ENCODE assay signal across 8 mouse cellular contexts in the genomic region with DNA sequence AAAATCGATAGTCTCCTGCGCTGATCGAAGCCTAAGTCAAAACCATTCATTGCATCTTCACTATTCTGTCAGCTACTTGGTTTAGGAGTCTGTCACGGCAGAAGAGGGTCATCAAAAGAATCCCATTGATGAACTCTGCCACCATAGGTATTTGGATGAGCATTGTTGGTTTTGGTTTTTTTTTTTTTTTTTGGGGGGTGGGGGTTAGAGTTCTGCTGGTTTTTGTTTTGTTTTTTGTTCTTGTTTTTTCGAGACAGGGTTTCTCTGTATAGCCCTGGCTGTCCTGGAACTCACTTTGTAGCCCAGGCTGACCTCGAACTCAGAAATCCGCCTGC. TPM values are rescaled to one million over a fixed set of nuclear protein-coding genes. Genes with fewer than 3 reads are reported as not detected.
DNase-seq lines count a peak whose midpoint lies in the region; ATAC-seq and TF ChIP-seq lines count a peak whose summit lies in the region.

No protein-coding gene starts in this region.

- no peaks in the 10 kb centered on the region for H3K36me3 ChIP-seq in embryonic facial prominence, embryonic 12.5 days
- H3K36me3 ChIP-seq in intestine, embryonic 15.5 days, result no peaks in the 10 kb centered on the region
- H3K36me3 ChIP-seq in neural tube, embryonic 12.5 days, result no peaks in the 10 kb centered on the region

- TF ChIP-seq CTCF in layer of hippocampus, adult 2 months (conservative IDR thresholded peaks at IDR 0.05), result no peak

- ATAC-seq in embryonic facial prominence, embryonic 12.5 days (ENCODE audit: insufficient number of reproducible peaks, insufficient read depth, low FRiP score, low TSS enrichment), result 0 out of 2 replicates have a peak, but pooled peaks have one; percentile 5
- ATAC-seq in intestine, embryonic 15.5 days, result peak; percentile 19
- ATAC-seq in neural tube, embryonic 12.5 days (ENCODE audit: low FRiP score, low read depth), result peak; percentile 25

- H3K27me3 ChIP-seq in embryonic facial prominence, embryonic 12.5 days, result no peaks in the 10 kb centered on the region
- H3K27me3 ChIP-seq in intestine, embryonic 15.5 days (replicated peaks), result no peaks in the 10 kb centered on the region
- H3K27me3 ChIP-seq in neural tube, embryonic 12.5 days (replicated peaks), result no peaks in the 10 kb centered on the region

- H3K4me3 ChIP-seq in layer of hippocampus, adult 2 months, result peak overlapping the region; percentile 92
- peak overlapping the region; percentile 99 for H3K4me3 ChIP-seq in embryonic facial prominence, embryonic 12.5 days
- peak overlapping the region; percentile 94 for H3K4me3 ChIP-seq in intestine, embryonic 15.5 days (replicated peaks)
- peak overlapping the region; percentile 100 for H3K4me3 ChIP-seq in neural tube, embryonic 12.5 days

- H3K27ac ChIP-seq in layer of hippocampus, adult 2 months, result peak overlapping the region; percentile 79
- H3K27ac ChIP-seq in embryonic facial prominence, embryonic 12.5 days, result no peak overlapping the region
- no peak overlapping the region for H3K27ac ChIP-seq in intestine, embryonic 15.5 days
- H3K27ac ChIP-seq in neural tube, embryonic 12.5 days, result no peak overlapping the region

- H3K9me3 ChIP-seq in embryonic facial prominence, embryonic 12.5 days, result no peaks in the 10 kb centered on the region
- no peaks in the 10 kb centered on the region for H3K9me3 ChIP-seq in intestine, embryonic 15.5 days
- H3K9me3 ChIP-seq in neural tube, embryonic 12.5 days, result no peaks in the 10 kb centered on the region

- H3K4me2 ChIP-seq in embryonic facial prominence, embryonic 12.5 days (replicated peaks), result peak overlapping the region; percentile 42
- H3K4me2 ChIP-seq in intestine, embryonic 15.5 days (replicated peaks), result peak overlapping the region; percentile 63
- peak overlapping the region; percentile 73 for H3K4me2 ChIP-seq in neural tube, embryonic 12.5 days (replicated peaks)

- 27% methylated on average over 7 of the region's 7 CpGs for WGBS in embryonic facial prominence, embryonic 12.5 days
- WGBS in intestine, embryonic 15.5 days, result 26% methylated on average over 7 of the region's 7 CpGs
- 27% methylated on average over 7 of the region's 7 CpGs for WGBS in neural tube, embryonic 12.5 days

- H3K4me1 ChIP-seq in embryonic facial prominence, embryonic 12.5 days, result no peaks in the 10 kb centered on the region
- 0 out of 2 replicates have a peak, but pooled peaks cover 3% of the 10 kb centered on the region for H3K4me1 ChIP-seq in intestine, embryonic 15.5 days (replicated peaks)
- peaks cover 5% of the 10 kb centered on the region; the same call in 1 of the 2 replicates for H3K4me1 ChIP-seq in neural tube, embryonic 12.5 days

- DNase-seq in layer of hippocampus, adult 2 months (ENCODE audit: low spot score in 2 of 2), result no peak
- no peak for DNase-seq in layer of hippocampus, adult 9-10 months (ENCODE audit: low spot score)
- DNase-seq in right cerebral cortex, postnatal 36 days (ENCODE audit: low spot score in 2 of 2), result no peak
- DNase-seq in frontal cortex, postnatal 25 days (ENCODE audit: low spot score in 2 of 2), result no peak
- no peak for DNase-seq in thymus, postnatal 0 days (ENCODE audit: low spot score)

- H3K9ac ChIP-seq in embryonic facial prominence, embryonic 12.5 days, result no peak overlapping the region
- H3K9ac ChIP-seq in intestine, embryonic 15.5 days, result no peak overlapping the region; the same call in 1 of the 2 replicates
- H3K9ac ChIP-seq in neural tube, embryonic 12.5 days, result no peak overlapping the region

RNA-seq across cellular contexts. Expression of a gene that starts 0.3 kb away (rescaled TPM):
- 10 to 100 TPM; 62.1 to 62.3 TPM for total RNA-seq in layer of hippocampus, adult 2 months (2021)
- 56.5 and 59.6 TPM in 2 replicates for polyA plus RNA-seq in embryonic facial prominence, embryonic 12.5 days (2016; fragmentation: Nextera tagmentation; extraction: Ambion mirVana)
- polyA plus RNA-seq in intestine, embryonic 15.5 days (2015; fragmentation: Nextera tagmentation; extraction: Ambion mirVana), result 44.2 and 47.6 TPM in 2 replicates
- polyA plus RNA-seq in neural tube, embryonic 12.5 days (2016; fragmentation: Nextera tagmentation; extraction: Ambion mirVana), result 52.9 and 55.9 TPM in 2 replicates
- polyA plus RNA-seq in thymus, postnatal 0 days (2015; fragmentation: Nextera tagmentation; extraction: Ambion mirVana), result 38.0 and 39.4 TPM in 2 replicates

RNA-seq across cellular contexts. Expression of a gene that starts 9.8 kb away (rescaled TPM):
- total RNA-seq in layer of hippocampus, adult 2 months (2021), result 10 to 100 TPM; 22.9 to 23.4 TPM
- polyA plus RNA-seq in embryonic facial prominence, embryonic 12.5 days (2016; fragmentation: Nextera tagmentation; extraction: Ambion mirVana), result 51.1 and 51.8 TPM in 2 replicates
- polyA plus RNA-seq in intestine, embryonic 15.5 days (2015; fragmentation: Nextera tagmentation; extraction: Ambion mirVana), result 32.8 and 38.8 TPM in 2 replicates
- 35.5 and 41.8 TPM in 2 replicates for polyA plus RNA-seq in neural tube, embryonic 12.5 days (2016; fragmentation: Nextera tagmentation; extraction: Ambion mirVana)
- polyA plus RNA-seq in thymus, postnatal 0 days (2015; fragmentation: Nextera tagmentation; extraction: Ambion mirVana), result 29.8 and 31.5 TPM in 2 replicates
